Mouse (Mus musculus) telencephalon, adult 2 months (tissue): Measurements from ENCODE around the gene Upp1.

Experiments
- DNase-seq: peaks from one replicate; pipeline ENCODE4 v3.0.0-alpha.2; 2011; ENCODE audit warnings: low read depth, low spot score

Upp1 gene

DNA sequence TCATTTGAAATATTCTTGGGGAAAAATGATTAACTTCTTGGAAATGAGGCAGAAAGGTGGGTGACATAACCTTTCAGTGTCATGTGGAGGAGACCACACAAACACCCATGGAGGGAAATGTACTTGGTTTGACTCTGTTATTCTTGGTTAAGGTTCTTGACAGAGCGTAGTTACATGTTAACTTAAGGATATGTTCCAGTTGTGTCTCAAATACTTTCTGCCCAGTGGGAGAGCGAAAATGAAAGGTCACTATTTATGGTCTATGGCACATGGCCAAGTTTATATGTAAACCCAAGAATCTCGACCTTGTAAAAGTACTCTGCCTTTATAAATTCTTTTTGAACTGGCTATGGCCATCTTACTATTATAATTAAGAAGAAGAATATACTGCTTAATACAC lies 42.0 kb downstream of the Upp1 start:
- no peak for DNase-seq

DNA sequence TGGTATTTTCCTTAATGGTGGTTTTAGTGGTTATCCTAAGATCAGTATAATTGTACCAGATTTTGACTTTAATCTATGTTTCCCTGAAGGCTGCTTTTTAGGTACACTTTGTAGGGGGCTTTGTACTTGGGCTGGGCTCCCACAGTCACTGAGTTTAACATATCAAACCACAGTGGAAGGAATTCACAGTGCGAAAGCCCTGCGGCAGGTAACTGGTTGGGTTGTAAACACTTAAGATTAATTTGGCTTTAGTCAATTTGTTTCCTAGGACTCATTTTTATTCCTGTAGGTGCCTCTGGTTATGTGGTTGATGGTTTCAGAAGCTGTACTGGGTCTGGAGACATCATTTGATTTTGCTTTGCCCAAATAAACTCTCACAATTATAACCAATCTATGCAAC lies 49.4 kb downstream of the Upp1 start:
- no peak for DNase-seq

DNA sequence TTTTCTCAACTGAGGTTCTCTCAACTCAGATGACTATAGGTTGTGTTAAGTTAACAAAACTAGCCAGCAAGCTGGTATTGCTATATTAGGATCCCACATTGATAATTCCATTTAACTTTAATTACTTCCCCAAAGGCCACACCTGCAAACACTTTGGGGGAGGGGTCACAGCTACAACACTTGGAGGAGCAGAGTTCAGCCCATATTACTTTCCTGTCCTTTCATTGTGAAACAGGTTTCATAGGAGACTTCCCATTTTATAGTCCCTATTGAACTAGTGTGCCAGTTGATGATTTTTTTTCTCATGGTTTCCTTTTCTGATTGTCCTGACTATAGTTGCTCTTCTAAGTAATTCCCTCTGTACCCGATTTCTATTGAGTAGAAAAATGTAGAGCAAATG lies 63.6 kb downstream of the Upp1 start:
- DNase-seq = no peak
